Mouse (Mus musculus): ENCODE measurements around the gene Dmbx1. TPM values are rescaled to one million over a fixed set of nuclear protein-coding genes. Genes with fewer than 3 reads are reported as not detected.

Dmbx1 gene
- polyA plus RNA-seq, 1 experiment from 2014 or later: 1.6 TPM

DNA sequence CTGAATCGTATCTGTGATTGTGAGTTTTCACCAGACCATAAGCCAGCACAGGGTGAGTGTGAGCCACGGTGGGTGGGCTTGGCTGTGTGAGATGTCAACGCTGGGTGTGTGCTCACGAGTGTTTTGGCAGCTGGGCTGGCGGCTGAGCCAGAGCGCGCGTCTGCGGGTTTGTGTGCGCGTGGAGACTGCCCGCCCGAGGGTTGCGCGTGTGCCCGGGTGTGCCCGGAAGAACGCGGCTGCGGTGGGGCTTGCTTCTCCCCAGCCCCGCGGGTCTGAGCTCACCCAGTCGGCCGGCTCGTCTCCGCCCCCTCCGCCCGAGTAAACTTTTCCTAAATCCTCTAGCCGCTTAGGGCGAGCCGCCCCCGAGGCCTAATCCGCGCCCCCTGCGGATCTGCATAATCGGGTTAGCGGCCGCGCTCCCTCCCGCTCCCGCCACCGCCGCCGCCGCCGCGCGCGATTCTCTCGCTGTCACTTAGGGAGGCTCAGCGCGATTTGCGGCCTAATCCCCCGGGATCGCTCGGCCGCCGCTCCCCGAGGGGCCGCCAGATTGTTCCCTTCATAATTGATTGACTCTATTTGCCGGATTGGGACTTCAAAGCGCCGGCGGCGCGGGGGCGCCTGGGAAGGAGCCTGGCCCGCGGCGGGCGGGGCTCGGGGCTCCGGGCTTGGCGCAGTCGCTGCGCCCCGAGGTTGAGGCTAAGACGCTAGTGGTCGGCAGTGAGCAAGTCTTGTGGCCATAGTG lies 23.1 kb upstream of the Dmbx1 start:
- Histone ChIP-seq H3K4me1 (replicated peaks) (peaks cover 37% of the 10 kb centered on the region), H3K9me3 (no peaks in the 10 kb centered on the region), H3K36me3 (no peaks in the 10 kb centered on the region), H3K4me3 (peak overlapping the region; percentile 50), H3K27me3 (peaks cover 97% of the 10 kb centered on the region), H3K27ac (replicated peaks) (no peak overlapping the region), H3K9ac (peak overlapping the region; percentile 70), H3K4me2 (peak overlapping the region; percentile 90)
- under 1% methylated on average over 71 of the region's 79 CpGs for WGBS
- ATAC-seq (ENCODE audit: low read depth): peak; percentile 72

- Histone ChIP-seq H3K4me1 (replicated peaks) (peaks cover 37% of the 10 kb centered on the region), H3K4me2 (peak overlapping the region; percentile 90; the same call in 1 of the 2 replicates), H3K27ac (replicated peaks) (no peak overlapping the region), H3K9ac (no peak overlapping the region), H3K36me3 (no peaks in the 10 kb centered on the region), H3K27me3 (peaks cover 97% of the 10 kb centered on the region), H3K4me3 (peak overlapping the region; percentile 50), H3K9me3 (no peaks in the 10 kb centered on the region)
- 0 out of 2 replicates have a peak, but pooled peaks have one; percentile 5 for ATAC-seq (ENCODE audit: low read depth)
- 8% methylated on average over 7 of the region's 7 CpGs for WGBS
These were observed 22.3 kb upstream of the Dmbx1 start for GRCm38 (mm10) chr4:115961991-115962390.

DNA sequence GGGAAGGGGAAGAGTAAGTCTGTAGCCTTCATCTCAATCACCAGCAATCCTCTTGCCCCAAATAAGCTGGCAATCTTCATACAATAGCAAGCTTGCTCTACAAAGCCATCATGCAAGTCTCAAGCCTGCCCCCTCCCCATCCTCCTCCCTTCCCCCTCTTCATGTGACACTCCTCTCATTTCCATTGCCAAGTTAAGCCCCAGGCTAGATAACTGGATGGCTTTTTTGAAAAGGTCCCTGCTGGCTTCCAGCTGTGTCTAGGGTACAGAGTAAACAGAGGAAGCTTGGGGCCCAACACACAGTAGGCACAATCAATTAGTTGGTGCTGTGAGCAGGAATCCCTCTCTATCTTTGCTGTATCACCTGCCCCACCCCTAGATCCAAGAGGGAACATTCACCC lies 19.8 kb upstream of the Dmbx1 start:
- Histone ChIP-seq H3K27me3 (peaks cover 98% of the 10 kb centered on the region), H3K9me3 (no peaks in the 10 kb centered on the region)

GRCm38 (mm10) chr4:115955494-115955775 lies 15.7 kb upstream of the Dmbx1 start:
- H3K4me1 ChIP-seq (replicated peaks): peaks cover 12% of the 10 kb centered on the region
- ATAC-seq (ENCODE audit: low read depth): no peak
- no peaks in the 10 kb centered on the region for H3K9me3 ChIP-seq
- 2% methylated on average over 3 of the region's 3 CpGs for WGBS
- 0 out of 2 replicates have a peak overlapping the region, but pooled peaks have one; percentile 16 for H3K4me3 ChIP-seq
- H3K9ac ChIP-seq: peak overlapping the region; percentile 43; the same call in 1 of the 2 replicates
- H3K36me3 ChIP-seq: no peaks in the 10 kb centered on the region
- H3K27me3 ChIP-seq: peaks cover 98% of the 10 kb centered on the region
- H3K4me2 ChIP-seq: peak overlapping the region; percentile 48
- no peak overlapping the region for H3K27ac ChIP-seq (replicated peaks)

More for the DNA sequence above, 19.8 kb upstream of the Dmbx1 start:
- no peak for ATAC-seq (ENCODE audit: low read depth)
- no peak overlapping the region for H3K27ac ChIP-seq (replicated peaks)
- H3K9ac ChIP-seq: no peak overlapping the region
- H3K4me2 ChIP-seq: no peak overlapping the region
- H3K4me3 ChIP-seq: no peak overlapping the region
- H3K4me1 ChIP-seq (replicated peaks): peaks cover 38% of the 10 kb centered on the region
- H3K36me3 ChIP-seq: no peaks in the 10 kb centered on the region

DNA sequence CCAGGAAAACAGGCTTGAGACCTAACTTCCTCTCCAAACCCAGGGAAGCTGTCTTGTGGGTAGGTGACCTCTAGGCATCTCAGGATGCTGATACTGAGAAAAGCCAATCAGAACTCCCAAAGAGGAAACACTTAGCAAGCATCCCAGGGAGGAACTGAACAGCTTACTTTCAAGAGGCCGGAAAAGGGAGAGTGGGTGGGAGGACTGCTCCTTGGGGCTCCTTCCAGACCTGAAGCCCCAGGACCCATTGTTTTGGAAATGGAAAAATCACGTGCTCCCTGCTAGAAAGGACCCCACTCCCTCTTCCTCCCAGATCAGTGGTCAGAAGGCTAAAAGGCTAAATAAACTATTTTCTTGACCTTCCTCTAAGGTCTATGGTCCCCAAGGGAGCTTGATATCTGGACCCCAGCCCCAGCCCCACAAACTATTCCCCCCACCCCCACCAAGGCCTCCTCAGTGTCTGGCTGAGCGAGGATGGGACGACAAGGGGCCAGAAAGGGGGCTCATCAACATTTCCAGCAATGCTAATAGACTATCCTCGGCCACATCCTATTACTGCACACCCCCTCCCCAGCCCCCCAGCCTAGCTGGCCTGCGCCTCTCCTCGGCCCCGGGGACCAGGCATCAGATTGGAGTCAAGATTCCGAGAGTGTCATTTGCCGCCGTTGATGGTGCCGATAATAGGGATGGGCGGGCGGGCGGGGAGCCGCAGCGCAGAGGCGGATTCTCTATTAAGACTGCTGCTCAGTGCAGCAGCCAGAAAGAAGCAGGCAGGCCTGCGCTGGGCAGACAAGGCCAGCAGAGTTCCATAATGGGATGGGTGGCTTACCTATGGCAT lies 15.1 kb upstream of the Dmbx1 start:
- Histone ChIP-seq H3K4me3 (peak overlapping the region; percentile 16; the same call in 1 of the 2 replicates), H3K36me3 (no peaks in the 10 kb centered on the region), H3K27ac (replicated peaks) (no peak overlapping the region), H3K27me3 (peaks cover 98% of the 10 kb centered on the region), H3K9ac (peak overlapping the region; percentile 43; the same call in 1 of the 2 replicates), H3K9me3 (no peaks in the 10 kb centered on the region), H3K4me1 (replicated peaks) (peaks cover 12% of the 10 kb centered on the region), H3K4me2 (peak overlapping the region; percentile 48)
- WGBS: 2% methylated on average over 19 of the region's 19 CpGs
- ATAC-seq (ENCODE audit: low read depth): peak; percentile 62; the same call in 1 of the 2 replicates

GRCm38 (mm10) chr4:115953559-115953958 lies 13.8 kb upstream of the Dmbx1 start:
- H3K27ac ChIP-seq (replicated peaks): no peak overlapping the region
- peaks cover 100% of the 10 kb centered on the region for H3K27me3 ChIP-seq
- no peak overlapping the region for H3K4me2 ChIP-seq
- WGBS: 22% methylated on average over 5 of the region's 5 CpGs
- no peak overlapping the region for H3K9ac ChIP-seq
- peaks cover 9% of the 10 kb centered on the region for H3K4me1 ChIP-seq (replicated peaks)
- H3K9me3 ChIP-seq: no peaks in the 10 kb centered on the region
- no peak for ATAC-seq (ENCODE audit: low read depth)
- H3K36me3 ChIP-seq: no peaks in the 10 kb centered on the region
- no peak overlapping the region for H3K4me3 ChIP-seq

DNA sequence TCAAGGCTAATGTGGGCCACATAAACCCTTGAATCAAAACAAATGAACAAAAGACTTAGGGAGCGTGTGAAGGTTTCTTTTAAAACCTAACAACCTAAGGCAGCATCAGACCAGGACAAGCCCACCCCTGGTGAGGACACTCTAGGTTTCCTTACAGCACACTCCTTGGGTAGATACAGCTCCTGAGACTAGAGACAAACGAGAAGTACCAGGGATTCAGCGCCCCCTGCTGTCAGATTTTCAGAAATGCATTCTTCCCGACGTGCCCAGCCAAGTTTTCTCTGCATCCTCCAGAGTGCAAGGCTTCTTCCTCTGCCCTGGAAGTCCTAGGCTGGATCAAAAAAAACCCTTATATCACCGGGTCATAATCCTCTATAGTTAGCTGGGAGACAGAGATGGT lies 13.0 kb upstream of the Dmbx1 start:
- H3K27me3 ChIP-seq: peaks cover 100% of the 10 kb centered on the region
- no peak overlapping the region for H3K9ac ChIP-seq
- H3K4me2 ChIP-seq: no peak overlapping the region
- no peaks in the 10 kb centered on the region for H3K9me3 ChIP-seq
- peaks cover 9% of the 10 kb centered on the region for H3K4me1 ChIP-seq (replicated peaks)
- no peaks in the 10 kb centered on the region for H3K36me3 ChIP-seq
- 12% methylated on average over 6 of the region's 6 CpGs for WGBS
- no peak overlapping the region for H3K4me3 ChIP-seq
- no peak for ATAC-seq (ENCODE audit: low read depth)
- H3K27ac ChIP-seq (replicated peaks): no peak overlapping the region

DNA sequence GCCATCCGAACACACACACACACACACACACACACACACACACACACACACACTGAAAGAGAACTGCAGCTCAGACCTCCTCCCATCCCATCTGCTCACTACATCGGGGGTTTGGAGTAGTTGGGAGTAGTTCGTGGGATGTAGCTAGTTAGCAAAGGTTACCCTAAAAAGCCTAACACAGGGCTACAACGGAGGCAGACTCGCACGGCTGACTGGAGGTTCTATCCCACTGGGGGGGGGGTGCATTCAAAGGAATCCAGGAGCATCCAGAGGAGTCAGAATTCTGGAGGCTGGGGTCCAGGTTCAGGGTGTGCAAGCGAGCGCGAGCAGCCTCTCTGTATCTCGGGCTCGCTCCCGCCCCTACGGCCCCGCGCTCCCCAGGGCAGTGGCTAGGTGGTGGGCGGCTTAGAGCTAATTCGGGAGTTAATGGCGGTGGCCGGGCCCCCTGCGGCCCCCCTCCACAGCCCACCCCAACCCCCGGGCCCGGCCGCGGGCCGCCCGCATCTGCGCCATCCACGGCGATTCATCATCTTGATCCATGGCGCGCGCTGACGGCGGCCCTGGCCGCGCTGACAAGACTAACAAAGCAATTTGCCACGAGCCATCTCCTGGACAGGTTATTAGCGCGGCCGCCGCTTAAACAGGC lies 4.1 kb upstream of the Dmbx1 start:
- Histone ChIP-seq H3K9ac (peak overlapping the region; percentile 49; the same call in 1 of the 2 replicates), H3K27ac (replicated peaks) (no peak overlapping the region), H3K4me3 (peak overlapping the region; percentile 26), H3K9me3 (no peaks in the 10 kb centered on the region), H3K36me3 (no peaks in the 10 kb centered on the region), H3K4me2 (peak overlapping the region; percentile 48), H3K27me3 (peaks cover 100% of the 10 kb centered on the region), H3K4me1 (replicated peaks) (peaks cover 18% of the 10 kb centered on the region)
- peak; percentile 65; the same call in 1 of the 2 replicates for ATAC-seq (ENCODE audit: low read depth)
- 0% methylated on average over 41 of the region's 41 CpGs for WGBS

DNA sequence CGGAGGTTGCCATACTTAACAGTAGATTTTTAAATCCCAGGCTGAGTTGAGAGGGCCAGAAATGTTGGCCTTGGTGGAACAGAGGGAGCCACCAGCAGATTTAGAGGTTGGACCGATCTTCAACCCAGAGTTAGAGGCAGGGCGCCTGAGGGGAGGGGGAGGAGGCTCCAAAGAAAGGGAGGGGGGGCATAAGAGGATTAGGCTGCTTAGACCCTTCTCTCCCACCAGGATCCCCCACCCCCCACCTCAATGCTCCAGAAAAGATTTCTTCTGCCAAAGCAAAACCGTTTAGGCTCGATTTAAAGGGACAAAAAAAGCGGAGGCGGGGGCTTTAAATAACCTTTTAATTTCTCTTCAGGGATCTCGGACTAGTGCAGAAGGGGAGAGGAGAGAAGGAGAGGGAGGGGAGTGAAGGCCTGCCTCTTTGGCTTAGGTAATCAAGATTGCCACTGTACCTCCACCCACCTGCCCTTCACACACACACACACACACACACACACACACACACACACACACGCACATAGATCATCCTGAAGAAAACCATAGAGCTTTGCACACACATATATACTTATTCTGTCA lies 1.6 kb upstream of the Dmbx1 start:
- no peak overlapping the region for H3K4me2 ChIP-seq
- H3K4me3 ChIP-seq: no peak overlapping the region
- H3K27ac ChIP-seq (replicated peaks): no peak overlapping the region
- H3K9ac ChIP-seq: no peak overlapping the region
- no peaks in the 10 kb centered on the region for H3K36me3 ChIP-seq
- peaks cover 25% of the 10 kb centered on the region for H3K4me1 ChIP-seq (replicated peaks)
- no peak for ATAC-seq (ENCODE audit: low read depth)
- 3% methylated on average over 9 of the region's 9 CpGs for WGBS
- H3K9me3 ChIP-seq: no peaks in the 10 kb centered on the region
- peaks cover 100% of the 10 kb centered on the region for H3K27me3 ChIP-seq

DNA sequence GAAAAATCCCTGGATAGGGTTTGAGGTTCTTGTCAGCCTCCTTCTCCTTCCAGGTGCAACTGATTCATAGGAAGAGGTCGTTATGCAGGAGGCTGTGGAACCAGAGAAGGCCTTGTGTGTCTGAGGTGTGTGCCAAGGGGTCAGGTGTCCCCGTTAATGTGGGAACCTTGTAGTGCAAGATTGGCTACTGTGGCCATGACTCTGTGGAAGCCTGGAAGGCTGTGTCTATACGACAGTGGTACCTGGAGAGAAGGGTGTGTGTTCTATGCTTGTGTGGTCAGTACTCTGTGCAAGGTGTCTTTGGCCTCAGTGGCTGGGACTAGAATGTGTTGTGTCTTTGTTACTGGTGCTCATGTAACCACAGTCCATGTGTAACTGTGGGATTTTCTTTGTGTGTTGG lies 955 bp upstream of the Dmbx1 start:
- no peak for ATAC-seq (ENCODE audit: low read depth)
- Histone ChIP-seq H3K4me2 (no peak overlapping the region), H3K9me3 (no peaks in the 10 kb centered on the region), H3K4me1 (replicated peaks) (peaks cover 32% of the 10 kb centered on the region), H3K27me3 (peaks cover 100% of the 10 kb centered on the region), H3K9ac (no peak overlapping the region), H3K36me3 (no peaks in the 10 kb centered on the region), H3K27ac (replicated peaks) (no peak overlapping the region), H3K4me3 (no peak overlapping the region)
- WGBS: 6% methylated on average over 3 of the region's 3 CpGs

DNA sequence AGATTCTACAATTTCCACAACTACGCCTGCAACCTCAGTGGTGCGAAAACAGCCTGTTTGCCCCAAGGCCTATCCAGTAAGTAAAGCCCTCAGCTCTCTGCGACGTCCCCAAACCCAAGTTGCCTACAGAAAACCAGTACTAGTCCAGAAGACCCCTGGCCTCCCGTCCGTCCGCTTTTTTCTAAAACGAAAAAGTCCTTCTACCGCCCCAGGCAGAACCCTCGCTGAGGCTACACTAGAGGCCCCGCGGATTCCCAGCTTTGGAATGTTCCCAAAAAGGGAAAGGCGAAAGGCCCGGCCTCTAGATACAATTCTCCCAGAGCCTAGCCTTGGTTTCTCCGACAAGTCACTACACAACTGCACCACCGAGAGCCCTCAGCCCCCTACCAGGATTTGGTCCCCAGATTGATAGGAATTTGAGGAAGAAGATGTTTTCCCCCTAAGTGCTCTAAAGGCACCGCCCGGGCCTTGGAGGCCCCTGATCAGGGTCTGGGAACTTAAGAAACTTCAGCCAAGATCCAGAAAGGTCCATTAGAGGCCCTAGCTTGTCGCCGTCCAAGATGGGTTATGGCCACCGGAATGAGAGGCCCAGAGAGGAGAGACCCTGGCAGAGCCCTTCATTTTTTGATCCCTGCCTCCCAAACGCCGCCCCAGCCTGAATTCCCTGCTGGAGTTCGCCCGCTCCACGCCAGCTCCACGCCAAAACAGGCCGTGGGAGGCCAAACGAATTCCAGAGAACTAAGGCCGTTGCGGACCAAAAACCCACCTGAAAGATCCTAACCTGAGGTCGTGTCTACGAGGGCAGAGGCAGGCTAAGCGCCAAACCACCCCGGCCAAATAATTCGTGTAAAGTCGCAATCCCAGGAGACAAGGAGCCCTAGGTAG lies 1.2 kb downstream of the Dmbx1 start:
- Histone ChIP-seq H3K4me2 (0 out of 2 replicates have a peak overlapping the region, but pooled peaks have one; percentile 46), H3K27ac (replicated peaks) (no peak overlapping the region), H3K9me3 (no peaks in the 10 kb centered on the region), H3K27me3 (peaks cover 100% of the 10 kb centered on the region), H3K4me3 (peak overlapping the region; percentile 24; the same call in 1 of the 2 replicates), H3K4me1 (replicated peaks) (peaks cover 26% of the 10 kb centered on the region), H3K36me3 (no peaks in the 10 kb centered on the region), H3K9ac (no peak overlapping the region)
- ATAC-seq (ENCODE audit: low read depth): no peak
- WGBS: under 1% methylated on average over 37 of the region's 37 CpGs

Data from neural tube, embryonic 13.5 days (tissue).